In the genomic region with DNA sequence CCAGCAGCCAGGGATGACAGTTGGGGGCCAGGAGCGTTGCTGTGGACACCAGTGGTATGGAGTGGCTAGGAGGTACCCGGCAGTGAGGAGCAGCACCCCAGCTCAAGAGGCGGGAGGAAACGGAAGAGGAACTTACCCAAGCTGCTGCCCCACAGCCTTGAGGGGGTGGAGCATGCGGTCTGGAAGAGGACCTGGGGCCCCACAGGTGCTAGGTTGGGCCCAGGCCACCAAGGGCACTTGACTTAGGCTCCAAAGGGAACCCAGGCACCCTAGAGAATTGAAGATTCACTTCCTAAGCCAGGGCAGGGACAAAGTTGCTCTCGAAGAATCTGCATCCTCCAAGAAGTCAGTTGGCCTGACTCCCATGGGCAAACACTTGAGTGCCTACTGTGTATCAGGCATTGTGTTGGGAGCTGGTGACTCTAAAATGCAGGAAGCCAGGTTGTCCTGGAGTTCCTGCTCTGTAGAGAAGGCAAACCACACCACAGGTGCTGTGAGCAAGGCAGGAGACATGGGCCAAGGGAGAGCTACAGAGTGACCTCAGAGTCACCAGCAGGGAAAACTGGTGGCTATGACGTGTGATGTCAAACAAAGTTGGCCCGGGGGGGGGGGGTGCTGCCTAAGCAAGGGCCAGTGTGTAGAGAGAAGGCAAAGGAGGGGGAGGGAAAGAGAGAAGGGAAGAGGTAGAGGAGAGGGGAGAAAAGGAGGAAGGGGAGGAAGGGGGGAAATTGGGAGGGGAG, we compare ENCODE assay signal across 9 mouse cellular contexts. TPM values are rescaled to one million over a fixed set of nuclear protein-coding genes. Genes with fewer than 3 reads are reported as not detected.
DNase-seq lines count a peak whose midpoint lies in the region; ATAC-seq and TF ChIP-seq lines count a peak whose summit lies in the region.
"Had no signal": no experiment of that assay in that cellular context is flagged by ENCODE, and none has a peak within 500 bp of the region (broad histone marks: within the 10 kb centered on the region; RNA-seq: fewer than 3 reads in every experiment).

A gene (minus strand): TSS at position 126 of the 740 bp plus-strand sequence.

- H3K9me3 ChIP-seq in limb, embryonic 14.5 days (ENCODE audit: control insufficient read depth, low read length), result no peaks in the 10 kb centered on the region
- no peaks in the 10 kb centered on the region for H3K9me3 ChIP-seq in forebrain, postnatal 0 days (ENCODE audit: low read length)
- no peaks in the 10 kb centered on the region for H3K9me3 ChIP-seq in forebrain, embryonic 14.5 days (replicated peaks; ENCODE audit: control insufficient read depth, low read length)

- H3K9ac ChIP-seq in limb, embryonic 14.5 days (ENCODE audit: low read depth, low read length, severe bottlenecking), result no peak within 1 kb of the TSS
- no peak within 1 kb of the TSS for H3K9ac ChIP-seq in forebrain, postnatal 0 days
- no peak within 1 kb of the TSS for H3K9ac ChIP-seq in forebrain, embryonic 14.5 days (ENCODE audit: low read length)

- 5% methylated on average over 8 of the region's 8 CpGs for WGBS in bone marrow, adult 2 months
- 81% methylated on average over 8 of the region's 8 CpGs for WGBS in limb, embryonic 14.5 days
- WGBS in forebrain, postnatal 0 days, result 86% methylated on average over 8 of the region's 8 CpGs
- 81% methylated on average over 8 of the region's 8 CpGs for WGBS in forebrain, embryonic 14.5 days

- peaks cover 13% of the 10 kb centered on the region; the same call in 1 of the 2 replicates for H3K4me1 ChIP-seq in bone marrow, adult 2 months (ENCODE audit: control insufficient read depth, insufficient read depth, low read length)
- H3K4me1 ChIP-seq in limb, embryonic 14.5 days (ENCODE audit: control insufficient read depth, insufficient read depth, low read length), result no peaks in the 10 kb centered on the region
- no peaks in the 10 kb centered on the region for H3K4me1 ChIP-seq in forebrain, postnatal 0 days (ENCODE audit: insufficient read depth)
- H3K4me1 ChIP-seq in forebrain, embryonic 14.5 days (ENCODE audit: control insufficient read depth, insufficient read depth, low read length), result no peaks in the 10 kb centered on the region

- peak; percentile 98 for TF ChIP-seq POLR2A in bone marrow, adult 2 months (IDR thresholded peaks at IDR 0.05; ENCODE audit: borderline replicate concordance, control insufficient read depth, low read depth, low read length)
- no peak for TF ChIP-seq POLR2A in limb, embryonic 14.5 days (IDR thresholded peaks at IDR 0.05; ENCODE audit: borderline replicate concordance, extremely low read depth, insufficient read depth, insufficient read length)

- no peak for ATAC-seq in limb, embryonic 14.5 days (ENCODE audit: low FRiP score, low read depth)
- peak; percentile 86 for ATAC-seq in monocyte, adult 5-6 weeks (replicated peaks; ENCODE audit: insufficient number of reproducible peaks, low FRiP score, low TSS enrichment, poor library complexity, severe bottlenecking)
- ATAC-seq in forebrain, postnatal 0 days, result no peak
- ATAC-seq in forebrain, embryonic 14.5 days, result no peak

- H3K27ac ChIP-seq in bone marrow, adult 2 months (ENCODE audit: control insufficient read depth, insufficient read depth, low read depth, low read length, poor library complexity), result peak within 1 kb of the TSS; percentile 91
- no peak within 1 kb of the TSS for H3K27ac ChIP-seq in limb, embryonic 14.5 days (replicated peaks; ENCODE audit: low read depth, low read length)
- no peak within 1 kb of the TSS for H3K27ac ChIP-seq in forebrain, postnatal 0 days (ENCODE audit: low read depth, low read length)
- H3K27ac ChIP-seq in forebrain, embryonic 14.5 days (ENCODE audit: low read depth, low read length), result no peak within 1 kb of the TSS

- TF ChIP-seq CTCF in bone marrow, adult 2 months (IDR thresholded peaks at IDR 0.05; ENCODE audit: control insufficient read depth, insufficient read depth, low read length), result no peak
- no peak for TF ChIP-seq CTCF in forebrain, postnatal 0 days (IDR thresholded peaks at IDR 0.05; ENCODE audit: low read depth)

- H3K4me3 ChIP-seq in bone marrow, adult 2 months (replicated peaks; ENCODE audit: control insufficient read depth, low read depth, low read length), result peak within 1 kb of the TSS; percentile 92
- no peak within 1 kb of the TSS for H3K4me3 ChIP-seq in limb, embryonic 14.5 days (replicated peaks; ENCODE audit: low read length)
- H3K4me3 ChIP-seq in forebrain, postnatal 0 days (ENCODE audit: low read depth, low read length), result no peak within 1 kb of the TSS
- no peak within 1 kb of the TSS for H3K4me3 ChIP-seq in forebrain, embryonic 14.5 days (ENCODE audit: low read depth, low read length)

- H3K4me2 ChIP-seq in limb, embryonic 14.5 days (replicated peaks; ENCODE audit: low read depth, low read length, severe bottlenecking), result no peak within 1 kb of the TSS
- no peak within 1 kb of the TSS for H3K4me2 ChIP-seq in forebrain, postnatal 0 days (ENCODE audit: low read depth)
- H3K4me2 ChIP-seq in forebrain, embryonic 14.5 days (ENCODE audit: low read length), result no peak within 1 kb of the TSS

- peak; percentile 94 for DNase-seq in A20 (ENCODE audit: low read depth, low spot score)
- no peak for DNase-seq in limb, embryonic 14.5 days (ENCODE audit: low spot score)
- DNase-seq in forebrain, postnatal 0 days, result no peak
- no peak for DNase-seq in adrenal gland, adult 2 months
- DNase-seq in adrenal gland, postnatal 14 days, result no peak
- DNase-seq in forebrain, embryonic 14.5 days (ENCODE audit: low spot score), result no peak
- DNase-seq: adrenal gland, postnatal 25 days had no signal

- H3K36me3 ChIP-seq in limb, embryonic 14.5 days (ENCODE audit: control insufficient read depth, insufficient read depth, low read length), result no peaks in the 10 kb centered on the region
- H3K36me3 ChIP-seq in forebrain, postnatal 0 days (ENCODE audit: insufficient read depth), result no peaks in the 10 kb centered on the region
- no peaks in the 10 kb centered on the region for H3K36me3 ChIP-seq in forebrain, embryonic 14.5 days (ENCODE audit: control insufficient read depth, insufficient read depth, low read length)

- no peaks in the 10 kb centered on the region for H3K27me3 ChIP-seq in limb, embryonic 14.5 days (ENCODE audit: control insufficient read depth, insufficient read depth, low read length)
- H3K27me3 ChIP-seq in forebrain, postnatal 0 days (ENCODE audit: insufficient read depth, low read length), result no peaks in the 10 kb centered on the region
- no peaks in the 10 kb centered on the region for H3K27me3 ChIP-seq in forebrain, embryonic 14.5 days (replicated peaks; ENCODE audit: control insufficient read depth, insufficient read depth, low read length)

RNA-seq across cellular contexts. Expression of the gene that starts here (rescaled TPM):
- polyA plus RNA-seq in bone marrow, adult 2 months (2011; ENCODE audit: insufficient read depth, insufficient read length, low replicate concordance, missing spikeins), result 94.5 and 156 TPM in 2 replicates
- polyA plus RNA-seq in limb, embryonic 14.5 days (2012; rRNA removed), result 15.9 and 21.9 TPM in 2 replicates
- 34.2 and 38.2 TPM in 2 replicates for polyA plus RNA-seq in limb, embryonic 14.5 days (2014; fragmentation: Nextera tagmentation; extraction: Ambion mirVana)
- 125 to 216 TPM (median 199 TPM) in 3 replicates for total RNA-seq in monocyte, adult 5-6 weeks (2017)
- total RNA-seq in forebrain, postnatal 0 days (2014; rRNA removed), result 1.1 and 1.4 TPM in 2 replicates
- 5.9 and 6.5 TPM in 2 replicates for polyA plus RNA-seq in forebrain, postnatal 0 days (2015; fragmentation: Nextera tagmentation; extraction: Ambion mirVana)
- total RNA-seq in adrenal gland, adult 2 months (2021), result 1 to 10 TPM; 8.1 to 9.6 TPM
- polyA plus RNA-seq in adrenal gland, adult 2 months (2012; rRNA removed), result 33.4 and 40.2 TPM in 2 replicates
- 9.0 and 44.5 TPM in 2 replicates for total RNA-seq in adrenal gland, postnatal 14 days (2021)
- 3.5 and 5.9 TPM in 2 replicates for polyA plus RNA-seq in forebrain, embryonic 14.5 days (2014; fragmentation: Nextera tagmentation; extraction: Ambion mirVana)
